Mouse (Mus musculus): Measurements from ENCODE around the gene Clpp. TPM values are rescaled to one million over a fixed set of nuclear protein-coding genes. Genes with fewer than 3 reads are reported as not detected.
A peak's percentile ranks its signal among the peaks of the same experiment; 100 is the strongest.

Gene Clpp
- polyA plus RNA-seq, 1 experiment = 103 TPM

GRCm38 (mm10) chr17:56997029-56997667 is 7.0 kb downstream of the Clpp start, which contains the start of gene Alkbh7:
Gene Alkbh7, plus strand, starts transcription at chr17:56997339.
- WGBS = under 1% methylated on average over 38 of the region's 38 CpGs

GRCm38 (mm10) chr17:56999414-56999813 is 9.3 kb downstream of the Clpp start:
- TF ChIP-seq CTCF (IDR thresholded peaks at IDR 0.05; ENCODE audit: insufficient read depth, low read length) (no peak), POLR2A (IDR thresholded peaks at IDR 0.05; ENCODE audit: borderline replicate concordance, extremely low read depth, low read depth, low read length) (no peak)
- 0 out of 2 replicates have a peak, but pooled peaks cover 2% of the 10 kb centered on the region for H3K4me1 ChIP-seq (ENCODE audit: control insufficient read depth, insufficient read depth, low read length)
- no peak for DNase-seq
- no peak overlapping the region for H3K4me3 ChIP-seq (replicated peaks; ENCODE audit: extremely low read depth, low read depth, low read length)
- 92% methylated on average over 9 of the region's 9 CpGs for WGBS

More at GRCm38 (mm10) chr17:56997029-56997667, 7.0 kb downstream of the Clpp start, which contains the start of gene Alkbh7:
- Histone ChIP-seq H3K4me3 (replicated peaks; ENCODE audit: extremely low read depth, low read depth, low read length) (peak within 1 kb of the TSS; percentile 95), H3K4me1 (ENCODE audit: control insufficient read depth, insufficient read depth, low read length) (0 out of 2 replicates have a peak, but pooled peaks cover 2% of the 10 kb centered on the region)
- peak; percentile 94 for DNase-seq
- TF ChIP-seq POLR2A (IDR thresholded peaks at IDR 0.05; ENCODE audit: borderline replicate concordance, extremely low read depth, low read depth, low read length) (peak; percentile 70; the same call in 1 of the 2 replicates), CTCF (IDR thresholded peaks at IDR 0.05; ENCODE audit: insufficient read depth, low read length) (peak; percentile 70)

- Histone ChIP-seq H3K4me1 (ENCODE audit: control insufficient read depth, insufficient read depth, low read length) (0 out of 2 replicates have a peak, but pooled peaks cover 2% of the 10 kb centered on the region), H3K4me3 (replicated peaks; ENCODE audit: extremely low read depth, low read depth, low read length) (no peak within 1 kb of the TSS)
- DNase-seq = no peak
- WGBS = 73% methylated on average over 9 of the region's 9 CpGs
- TF ChIP-seq POLR2A (IDR thresholded peaks at IDR 0.05; ENCODE audit: borderline replicate concordance, extremely low read depth, low read depth, low read length) (no peak), CTCF (IDR thresholded peaks at IDR 0.05; ENCODE audit: insufficient read depth, low read length) (no peak)
These were observed 10.0 kb downstream of the Clpp start, which contains the start of gene Pspn for GRCm38 (mm10) chr17:56999968-57000609. Gene Pspn, minus strand, starts transcription at chr17:57000018.

- 47% methylated on average over 8 of the region's 8 CpGs for WGBS
- Histone ChIP-seq H3K4me3 (replicated peaks; ENCODE audit: extremely low read depth, low read depth, low read length) (no peak overlapping the region), H3K4me1 (ENCODE audit: control insufficient read depth, insufficient read depth, low read length) (0 out of 2 replicates have a peak, but pooled peaks cover 2% of the 10 kb centered on the region)
- no peak for DNase-seq
- no peak for TF ChIP-seq POLR2A (IDR thresholded peaks at IDR 0.05; ENCODE audit: borderline replicate concordance, extremely low read depth, low read depth, low read length)
- no peak for TF ChIP-seq CTCF (IDR thresholded peaks at IDR 0.05; ENCODE audit: insufficient read depth, low read length)
These were observed 11.1 kb downstream of the Clpp start for GRCm38 (mm10) chr17:57001228-57001627.

GRCm38 (mm10) chr17:57003994-57004393 is 13.9 kb downstream of the Clpp start:
- Histone ChIP-seq H3K4me1 (ENCODE audit: control insufficient read depth, insufficient read depth, low read length) (no peaks in the 10 kb centered on the region), H3K4me3 (replicated peaks; ENCODE audit: extremely low read depth, low read depth, low read length) (no peak overlapping the region)
- 89% methylated on average over 7 of the region's 7 CpGs for WGBS
- no peak for TF ChIP-seq POLR2A (IDR thresholded peaks at IDR 0.05; ENCODE audit: borderline replicate concordance, extremely low read depth, low read depth, low read length)
- TF ChIP-seq CTCF (IDR thresholded peaks at IDR 0.05; ENCODE audit: insufficient read depth, low read length) = no peak
- DNase-seq = no peak

- DNase-seq = no peak
- 93% methylated on average over 13 of the region's 13 CpGs for WGBS
- Histone ChIP-seq H3K4me1 (ENCODE audit: control insufficient read depth, insufficient read depth, low read length) (no peaks in the 10 kb centered on the region), H3K4me3 (replicated peaks; ENCODE audit: extremely low read depth, low read depth, low read length) (no peak overlapping the region)
- TF ChIP-seq POLR2A (IDR thresholded peaks at IDR 0.05; ENCODE audit: borderline replicate concordance, extremely low read depth, low read depth, low read length) = no peak
- no peak for TF ChIP-seq CTCF (IDR thresholded peaks at IDR 0.05; ENCODE audit: insufficient read depth, low read length)
These were observed 17.2 kb downstream of the Clpp start for GRCm38 (mm10) chr17:57007137-57007905.

- DNase-seq = no peak
- H3K4me1 ChIP-seq (ENCODE audit: control insufficient read depth, insufficient read depth, low read length) = no peaks in the 10 kb centered on the region
- H3K4me3 ChIP-seq (replicated peaks; ENCODE audit: extremely low read depth, low read depth, low read length) = peak overlapping the region; percentile 93
- under 1% methylated on average over 19 of the region's 19 CpGs for WGBS
- TF ChIP-seq CTCF (IDR thresholded peaks at IDR 0.05; ENCODE audit: insufficient read depth, low read length) (no peak), POLR2A (IDR thresholded peaks at IDR 0.05; ENCODE audit: borderline replicate concordance, extremely low read depth, low read depth, low read length) (no peak)
These were observed 20.8 kb downstream of the Clpp start for GRCm38 (mm10) chr17:57010911-57011235.

- Histone ChIP-seq H3K4me3 (replicated peaks; ENCODE audit: extremely low read depth, low read depth, low read length) (peak within 1 kb of the TSS; percentile 93), H3K4me1 (ENCODE audit: control insufficient read depth, insufficient read depth, low read length) (no peaks in the 10 kb centered on the region)
- TF ChIP-seq POLR2A (IDR thresholded peaks at IDR 0.05; ENCODE audit: borderline replicate concordance, extremely low read depth, low read depth, low read length) = peak; percentile 100
- peak; percentile 7; the same call in 1 of the 2 replicates for TF ChIP-seq CTCF (IDR thresholded peaks at IDR 0.05; ENCODE audit: insufficient read depth, low read length)
- under 1% methylated on average over 51 of the region's 51 CpGs for WGBS
- DNase-seq = peak; percentile 90
These were observed 21.4 kb downstream of the Clpp start, which contains the start of the genes Gtf2f1 and Gm17949 for GRCm38 (mm10) chr17:57011236-57012141. Gene Gtf2f1, minus strand, starts transcription at chr17:57011288. Gene Gm17949, plus strand, starts transcription at chr17:57011469.

All from lung, adult 2 months (tissue).